Mouse (Mus musculus) hematopoietic stem cell, adult 5-6 weeks (primary cell): Measurements from ENCODE around the gene Irf4. TPM values are rescaled to one million over a fixed set of nuclear protein-coding genes. Genes with fewer than 3 reads are reported as not detected.
A peak's percentile ranks its signal among the peaks of the same experiment; 100 is the strongest.

Experiments
- ATAC-seq, 2 experiments: fragments of 125-278 bp in 1 of 2; replicated peaks in 1 of 2; 2 replicates each; pipeline ENCODE4 v1.8.0; 2016 to 2017; ENCODE audit warnings: inconsistent platforms in 2 of 2, mild to moderate bottlenecking in 2 of 2, moderate number of reproducible peaks in 2 of 2, low read depth in 1 of 2, moderate TSS enrichment in 1 of 2; ENCODE audit not compliant: low FRiP score in 2 of 2, poor library complexity in 2 of 2, severe bottlenecking in 2 of 2, insufficient read depth in 1 of 2, low TSS enrichment in 1 of 2
- total RNA-seq: library from RNA; stranded (forward); fragments of 172-1452, 232-1000 nt; gene quantifications from 2 replicates; pipeline ENCODE4 v1.2.3, GENCODE M21; 2017

Irf4 gene
- total RNA-seq, 1 experiment from 2014 or later: 1.7 TPM

DNA sequence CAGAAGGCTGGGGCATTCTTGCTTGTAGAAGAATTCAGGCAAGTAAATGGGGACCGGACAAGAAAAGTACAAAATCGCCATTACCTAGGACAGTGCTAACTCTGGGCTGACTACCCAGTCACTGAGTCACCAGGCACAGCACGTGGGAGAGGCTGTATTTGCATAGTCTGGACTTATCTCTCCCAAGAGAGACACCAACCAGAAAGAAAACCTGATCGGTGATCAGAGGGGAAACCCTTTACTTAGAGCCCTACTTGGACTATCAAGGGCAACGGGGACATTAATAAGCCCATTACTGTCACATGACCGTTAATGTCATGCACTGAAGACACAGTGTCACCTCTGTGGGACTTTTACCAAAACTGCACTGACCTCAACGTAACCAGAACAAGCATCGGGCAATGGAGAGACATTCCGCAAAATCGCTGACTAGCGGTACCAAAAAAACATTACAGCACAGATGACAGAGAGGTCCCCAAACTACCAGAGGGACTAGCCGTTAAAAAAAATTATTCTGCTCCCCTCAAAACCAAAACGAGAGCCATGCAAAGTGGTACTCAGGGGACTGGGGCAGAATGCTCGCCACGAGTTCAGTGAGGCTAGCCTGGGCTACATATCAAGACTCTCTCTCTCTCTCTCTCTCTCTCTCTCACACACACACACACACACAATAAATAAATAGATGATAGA is 18.8 kb upstream of the Irf4 start:
- ATAC-seq: no peak

DNA sequence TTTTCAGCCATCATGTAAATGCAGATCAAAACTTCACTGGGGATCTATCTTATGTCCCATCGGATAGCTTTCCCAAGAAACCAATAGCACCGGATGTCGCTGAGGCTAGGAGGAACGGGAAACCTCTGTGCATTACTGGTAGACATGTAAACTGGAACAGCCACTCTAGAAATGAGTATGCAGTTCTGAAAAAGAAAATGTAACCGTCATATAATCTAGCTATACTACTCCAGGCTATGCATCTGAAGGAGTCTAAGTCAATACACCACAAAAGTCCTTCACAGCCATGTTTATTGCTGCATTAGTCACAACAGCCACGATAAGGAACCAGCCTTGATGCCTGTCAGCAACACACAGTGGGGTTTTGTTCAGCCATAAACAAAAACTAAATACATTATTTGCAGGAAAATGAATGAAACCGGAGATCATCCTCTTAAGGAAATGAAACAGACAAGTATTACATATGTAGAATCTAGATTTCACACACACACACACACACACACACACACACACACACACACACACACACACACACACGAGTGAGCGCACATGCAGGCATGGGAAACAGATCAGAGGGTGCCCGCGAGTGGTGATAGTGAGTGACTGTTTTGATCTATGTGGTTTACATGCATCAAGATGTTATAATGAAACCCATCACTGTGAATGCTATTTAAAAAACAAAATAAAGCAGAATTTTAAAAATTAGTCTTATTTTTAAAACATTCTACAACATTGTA is 16.1 kb upstream of the Irf4 start:
- ATAC-seq: no peak

DNA sequence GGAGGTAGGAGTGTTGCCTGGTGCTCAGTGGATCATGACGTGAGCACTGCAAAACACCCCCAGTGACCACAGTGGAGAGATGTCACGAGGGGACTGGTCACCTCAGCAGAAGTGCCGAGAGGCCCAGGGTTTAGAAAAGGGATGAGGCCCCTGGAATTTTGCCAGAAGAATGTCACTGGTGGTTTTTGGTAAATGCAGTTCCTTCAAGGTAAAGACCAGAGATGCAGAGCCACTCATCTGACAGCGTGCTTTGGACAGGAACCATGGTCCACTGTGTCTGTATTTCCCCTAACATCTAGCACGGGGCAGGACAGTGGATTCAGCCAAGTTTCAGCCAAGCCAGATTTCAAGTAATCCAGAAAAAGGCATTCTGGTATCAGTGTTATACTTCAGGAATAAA is 12.3 kb upstream of the Irf4 start:
- ATAC-seq: no peak

DNA sequence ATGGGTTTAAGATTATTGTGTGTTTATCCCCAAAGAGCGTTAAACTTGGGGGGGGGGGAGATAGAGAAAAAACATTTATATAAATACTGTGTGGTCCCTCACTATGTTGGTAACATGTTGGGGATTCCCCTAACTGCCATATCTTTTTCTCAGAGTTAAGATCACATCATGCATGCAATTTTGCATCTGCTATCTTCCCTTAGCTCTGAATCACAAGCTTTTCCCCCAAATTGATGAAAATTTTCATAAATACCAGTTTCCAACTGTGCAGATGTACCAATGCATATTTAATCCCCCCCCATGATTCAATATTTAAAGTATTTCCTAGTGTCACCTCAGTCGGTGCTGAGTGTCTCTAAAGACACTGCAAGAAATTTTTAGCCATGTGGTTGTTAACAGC is 11.8 kb upstream of the Irf4 start:
- ATAC-seq: no peak

DNA sequence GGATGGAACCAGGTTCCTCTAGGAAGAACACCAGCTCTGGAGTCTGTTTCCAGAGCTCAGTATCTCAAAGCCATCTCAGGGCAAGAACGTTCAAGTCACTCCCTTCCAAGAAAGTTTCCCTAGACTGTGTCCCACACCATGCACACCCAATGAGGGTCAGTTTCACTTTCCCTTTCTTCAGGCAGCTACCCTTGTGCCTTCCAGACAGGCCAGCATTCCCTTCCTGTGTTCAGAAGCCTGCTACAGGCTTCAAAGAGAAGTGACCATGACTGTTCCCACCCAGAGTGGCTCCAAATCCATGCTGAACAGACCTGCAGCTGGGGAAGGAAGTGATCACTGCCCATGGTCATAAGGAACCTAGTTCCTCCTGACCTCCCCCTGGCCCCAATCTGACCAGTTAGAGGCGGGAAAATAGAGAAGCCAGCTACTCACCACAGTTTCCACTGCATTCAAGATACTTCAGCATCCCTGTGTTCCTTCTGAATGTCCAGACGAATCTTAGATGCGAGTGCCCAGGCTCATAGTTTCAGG is 10.7 kb upstream of the Irf4 start:
- ATAC-seq: peak; percentile 29 to 59; a peak in 3 of 4 replicates

DNA sequence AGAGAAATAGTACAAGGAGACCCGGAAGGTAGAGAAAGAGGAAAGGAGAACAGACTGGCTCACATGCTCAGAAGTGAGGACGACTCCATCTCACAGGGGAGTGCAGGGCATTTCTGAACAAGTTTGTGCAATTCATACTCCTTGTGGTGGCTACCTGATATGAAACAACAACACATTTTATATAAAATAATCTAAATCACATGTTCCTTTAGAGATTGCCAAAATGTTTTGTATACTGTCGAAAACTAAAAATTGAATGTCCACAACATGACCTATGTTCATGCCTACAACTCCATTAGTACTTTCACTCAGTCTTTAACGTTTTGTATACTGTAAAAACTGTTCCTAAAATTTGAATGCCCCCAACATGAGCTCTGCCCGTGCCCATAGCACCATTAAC is 7.9 kb upstream of the Irf4 start:
- no peak for ATAC-seq

DNA sequence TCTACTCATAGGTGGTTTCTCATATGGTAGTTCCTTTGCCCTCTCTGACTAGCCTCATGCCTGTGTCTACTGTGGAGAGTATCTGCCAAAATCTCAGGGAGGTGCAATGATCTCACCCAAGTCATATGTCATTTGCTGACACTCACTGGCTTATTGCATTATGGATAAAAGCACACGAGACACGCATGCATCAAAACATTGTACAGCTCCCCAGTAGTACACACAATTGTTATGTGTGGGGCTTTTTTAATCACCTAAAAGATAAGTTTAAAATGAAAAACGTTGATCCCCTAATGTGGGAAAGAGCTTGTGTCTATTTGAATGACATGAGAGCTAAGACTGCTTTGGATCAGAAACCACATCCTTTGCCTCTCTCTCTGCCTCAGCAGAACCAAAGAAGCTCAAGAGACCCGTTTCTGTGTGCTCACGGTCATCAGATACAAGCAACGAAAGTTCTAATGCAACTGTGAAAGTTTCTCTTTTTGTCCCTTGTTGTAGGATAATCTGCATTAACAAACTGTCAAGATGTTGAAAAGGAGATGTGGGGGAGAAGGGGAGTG is 6.5 kb upstream of the Irf4 start:
- ATAC-seq: no peak

DNA sequence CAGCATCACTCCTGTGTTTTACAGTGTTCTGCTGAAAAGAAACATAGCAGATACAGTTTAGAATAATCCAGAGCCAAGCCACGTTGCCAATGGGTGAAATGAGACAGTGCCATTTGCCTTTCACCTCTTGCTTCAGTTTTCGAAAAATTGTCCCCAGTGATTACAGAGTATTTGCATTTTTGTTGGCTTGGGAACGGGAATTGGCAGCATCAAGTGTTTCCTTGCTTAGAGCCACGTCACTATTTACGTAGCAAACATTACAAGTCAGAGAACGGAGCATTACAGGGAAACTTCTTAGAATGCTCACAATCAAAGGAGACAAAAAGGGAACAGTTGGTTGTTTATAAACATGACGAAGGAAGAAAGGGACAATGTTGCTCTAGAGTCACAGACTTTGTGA is 3.9 kb upstream of the Irf4 start:
- no peak for ATAC-seq

DNA sequence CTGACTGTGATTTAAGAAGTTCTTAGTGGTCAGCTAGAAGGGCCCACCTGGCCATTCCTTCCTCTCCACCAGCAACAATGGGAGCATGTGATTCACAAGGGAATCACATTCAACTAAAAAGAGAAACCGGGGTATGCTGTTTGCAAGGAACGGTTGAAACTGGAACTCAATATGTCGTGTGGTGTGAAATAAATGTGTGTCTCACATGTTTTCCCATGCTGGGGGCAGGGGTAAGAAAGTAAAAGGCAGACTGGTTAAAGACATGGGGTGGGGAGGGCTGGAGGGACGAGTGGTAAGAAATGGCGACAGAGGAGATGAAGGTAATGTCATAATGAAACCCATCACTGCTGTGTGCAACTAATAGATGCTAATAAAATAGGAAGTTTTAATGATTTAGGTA is 2.0 kb upstream of the Irf4 start:
- no peak for ATAC-seq

DNA sequence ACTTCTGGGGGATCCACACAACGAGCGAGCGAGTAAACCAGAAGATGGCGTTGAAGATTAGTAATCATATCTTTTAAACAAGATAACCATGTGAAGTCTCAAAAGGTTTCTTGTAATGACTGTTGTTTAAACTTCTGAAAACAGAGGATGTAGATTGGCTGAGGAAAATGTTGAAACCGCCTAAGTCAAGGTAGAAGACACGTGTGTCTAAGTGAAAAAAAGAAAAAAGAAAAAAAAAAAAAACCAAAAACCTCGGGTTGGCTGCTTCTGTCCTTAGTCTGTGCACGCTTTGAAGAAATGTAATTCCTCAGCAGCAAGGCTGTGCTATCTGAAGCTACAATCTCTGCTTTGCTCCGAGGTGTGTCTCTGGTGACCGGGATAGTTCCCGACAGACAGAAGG is 1.5 kb upstream of the Irf4 start:
- no peak for ATAC-seq

DNA sequence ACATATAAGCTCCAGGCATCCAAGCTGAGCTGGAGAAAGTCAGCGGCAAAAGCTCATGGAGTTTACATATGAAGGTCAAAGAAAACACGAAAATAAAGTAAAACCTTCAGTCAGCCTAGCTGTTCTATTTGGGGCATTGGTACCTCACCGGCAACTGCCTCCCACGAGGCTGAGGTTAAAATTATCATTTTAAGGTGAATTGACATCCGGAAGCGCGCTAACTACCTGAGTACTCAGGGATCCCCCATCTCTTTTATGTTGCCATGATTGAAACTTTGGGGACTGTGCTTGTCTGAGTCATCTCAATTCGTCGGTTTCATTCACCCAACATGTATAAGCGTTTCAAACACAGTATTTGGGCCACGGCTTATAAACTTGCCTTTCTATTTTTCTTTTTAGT is 705 bp upstream of the Irf4 start:
- ATAC-seq: no peak

DNA sequence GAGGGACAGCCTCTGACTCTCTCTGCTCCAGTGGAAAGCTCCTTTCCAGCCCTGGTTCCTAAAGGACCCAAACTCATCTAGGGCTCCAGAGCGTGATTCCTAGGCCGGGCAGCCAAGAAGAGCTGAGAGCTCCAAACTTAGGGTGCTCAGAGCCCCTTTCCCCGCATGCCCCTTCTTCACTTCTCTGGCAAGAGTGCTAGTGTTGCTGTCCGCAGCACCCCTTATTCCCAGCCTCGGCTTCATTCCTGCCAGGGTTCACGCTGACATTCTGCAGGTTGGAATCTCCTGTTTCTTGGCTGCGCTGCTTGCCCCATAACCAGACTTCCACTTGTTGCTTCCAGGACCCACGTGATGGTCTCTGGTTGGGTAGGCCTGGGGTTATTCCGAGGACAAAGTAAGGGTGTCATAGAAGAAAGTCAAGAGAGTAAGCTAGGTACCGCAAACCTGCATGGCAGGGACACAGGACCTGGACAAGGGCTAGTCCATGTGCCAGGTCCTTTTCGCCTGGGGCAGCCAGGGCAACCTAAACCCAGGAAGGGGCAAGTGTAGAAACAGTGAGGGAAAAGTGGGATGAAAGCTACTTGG is 623 bp downstream of the Irf4 start:
- ATAC-seq: no peak

DNA sequence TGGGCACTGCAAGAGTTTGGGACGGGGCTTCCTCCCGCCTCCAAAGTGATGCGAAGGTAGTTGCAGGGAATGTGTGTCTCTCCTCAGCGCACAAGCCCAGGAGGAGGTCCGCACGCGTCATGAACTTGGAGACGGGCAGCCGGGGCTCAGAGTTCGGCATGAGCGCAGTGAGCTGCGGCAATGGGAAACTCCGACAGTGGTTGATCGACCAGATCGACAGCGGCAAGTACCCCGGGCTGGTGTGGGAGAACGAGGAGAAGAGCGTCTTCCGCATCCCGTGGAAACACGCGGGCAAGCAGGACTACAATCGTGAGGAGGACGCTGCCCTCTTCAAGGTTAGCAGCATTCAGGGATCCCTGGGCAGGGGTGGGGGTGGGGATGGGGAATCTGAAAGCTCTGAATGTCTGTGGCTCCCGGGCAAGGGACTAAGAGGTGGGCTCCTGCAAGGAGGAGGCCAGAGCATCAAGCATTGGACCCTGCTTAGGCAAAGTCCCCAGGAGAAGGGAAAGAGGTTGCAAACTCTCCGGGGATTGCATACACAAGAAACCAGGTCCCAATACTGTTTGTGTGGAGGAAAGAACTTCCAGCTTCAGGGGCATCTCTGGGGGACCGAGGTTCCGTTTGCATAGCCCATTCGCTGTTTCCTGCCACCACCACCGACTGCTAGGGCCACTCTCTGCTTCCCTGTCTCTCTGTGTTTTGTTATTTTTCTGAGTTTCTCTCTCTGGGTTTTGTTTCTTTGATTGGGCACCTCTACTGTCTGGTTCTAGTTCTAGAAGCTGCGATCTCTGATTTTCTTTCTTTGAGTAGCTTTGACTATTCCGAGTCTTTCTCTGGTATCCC is 1.7 kb downstream of the Irf4 start:
- ATAC-seq: peak; percentile 1 to 8; a peak in 1 of 4 replicates

DNA sequence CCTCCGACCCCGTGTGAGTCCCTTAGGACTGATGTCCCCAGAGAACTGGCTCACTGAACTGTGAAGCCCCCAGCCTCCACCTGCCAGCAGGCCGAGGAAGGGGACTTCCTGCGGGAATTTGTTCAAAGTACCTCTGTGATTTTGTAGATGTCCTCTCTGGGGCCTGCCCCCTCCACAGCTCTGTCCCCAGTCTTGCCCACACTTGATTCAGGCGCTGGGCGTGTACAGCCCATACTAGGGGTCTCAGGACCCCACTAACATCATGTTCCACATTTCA is 2.2 kb downstream of the Irf4 start:
- ATAC-seq: no peak

DNA sequence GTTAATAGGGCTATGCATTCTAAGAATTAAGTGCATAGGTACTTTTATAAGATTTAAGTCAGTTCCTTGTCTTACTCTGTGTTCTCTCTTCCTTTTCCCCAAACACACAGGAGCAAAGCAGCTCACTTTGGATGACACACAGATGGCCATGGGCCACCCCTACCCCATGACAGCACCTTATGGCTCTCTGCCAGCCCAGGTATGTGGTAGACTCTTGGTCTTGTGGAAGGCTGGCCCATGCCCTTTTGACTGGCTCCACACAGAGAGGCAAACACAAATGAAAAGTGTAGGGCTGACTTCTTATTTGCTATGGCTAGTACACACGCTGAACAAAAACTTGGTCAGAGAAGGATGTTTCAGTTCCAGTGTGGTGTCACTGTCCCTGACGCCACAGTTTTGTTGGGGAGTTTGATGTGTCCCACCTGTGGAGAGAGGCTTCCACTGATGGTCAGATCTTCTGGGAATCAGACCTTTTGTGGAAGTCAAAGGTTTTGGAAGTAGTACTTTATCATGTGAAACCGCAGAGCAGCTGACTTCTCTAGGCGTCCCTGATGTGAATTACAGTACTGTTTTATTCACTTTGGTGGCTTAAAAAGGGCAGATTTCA is 3.7 kb downstream of the Irf4 start:
- ATAC-seq: no peak

DNA sequence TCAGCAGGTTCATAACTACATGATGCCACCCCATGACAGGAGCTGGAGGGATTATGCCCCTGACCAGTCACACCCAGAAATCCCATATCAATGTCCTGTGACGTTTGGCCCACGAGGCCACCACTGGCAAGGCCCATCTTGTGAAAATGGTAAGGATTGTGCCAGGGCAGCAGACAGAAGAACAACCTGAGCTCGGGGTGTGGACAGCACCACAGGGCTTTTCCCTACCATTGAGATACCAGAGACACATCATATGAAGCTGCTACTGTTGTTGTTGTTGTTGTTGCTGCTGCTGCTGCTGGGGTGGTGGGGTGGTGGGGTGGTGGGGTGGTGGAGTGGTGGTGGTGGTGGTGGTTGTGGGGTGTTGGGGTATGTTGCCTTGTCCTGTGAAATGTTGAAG is 4.4 kb downstream of the Irf4 start:
- no peak for ATAC-seq

DNA sequence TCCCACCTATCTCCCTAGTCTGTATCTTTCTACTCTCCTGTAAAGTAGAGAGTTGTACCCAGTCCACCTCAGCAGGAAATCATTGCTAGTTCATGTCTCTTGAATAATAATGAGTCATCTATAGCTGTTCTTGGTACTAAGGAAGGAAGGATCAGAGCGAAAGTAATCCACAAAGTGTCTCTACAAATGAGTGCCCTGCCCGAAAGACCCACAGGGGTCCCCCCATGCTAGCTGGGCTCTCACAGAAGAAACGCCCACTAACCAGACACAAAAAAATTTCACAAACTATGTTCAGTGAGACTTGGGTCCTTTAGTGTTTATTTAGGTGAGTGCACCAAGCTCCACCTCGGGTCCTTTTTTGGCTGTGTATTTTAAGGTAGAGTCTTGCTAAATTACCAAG is 5.0 kb downstream of the Irf4 start:
- ATAC-seq: no peak
